Mouse (Mus musculus) hindbrain, embryonic 11.5 days (tissue): ENCODE measurements at regions not wholly inside any gene's neighbourhood (a gene's known extent, or its start where the extent isn't known, plus 50 kb on each side); places are given as distances from the start of the nearest gene placed in this dataset.

ENCODE experiments used
- ATAC-seq: fragments of 200-750 bp; cut with Nextera tagmentation; 2 replicates; pipeline ENCODE4 v1.8.0; 2017; ENCODE audit warnings: mild to moderate bottlenecking, moderate TSS enrichment, moderate library complexity; ENCODE audit not compliant: low FRiP score
- DNase-seq: peaks from one replicate; pipeline ENCODE4 v3.0.0-alpha.2; 2015; ENCODE audit warnings: low spot score
- H3K27ac ChIP-seq: fragments of 300-500 bp; sonication (generic); 2 replicates; pipeline ENCODE4 v1.5.1; 2014; ENCODE audit warnings: mild to moderate bottlenecking, low read depth, low read length
- H3K27me3 ChIP-seq: fragments of 300-500 bp; sonication (generic); 2 replicates; pipeline ENCODE4 v1.6.1; 2014; ENCODE audit warnings: mild to moderate bottlenecking, low read length, moderate library complexity, mixed read lengths; ENCODE audit not compliant: control insufficient read depth, insufficient read depth
- H3K36me3 ChIP-seq: fragments of 300-500 bp; sonication (generic); 2 replicates; pipeline ENCODE4 v1.6.1; 2014; ENCODE audit warnings: mild to moderate bottlenecking, low read length, moderate library complexity, mixed read lengths; ENCODE audit not compliant: control insufficient read depth, insufficient read depth
- H3K4me1 ChIP-seq: fragments of 300-500 bp; sonication (generic); replicated peaks from 2 replicates; pipeline ENCODE4 v1.6.1; 2014; ENCODE audit warnings: low read length, mixed read lengths; ENCODE audit not compliant: control insufficient read depth, insufficient read depth
- H3K4me2 ChIP-seq: fragments of 300-500 bp; sonication (generic); replicated peaks from 2 replicates; pipeline ENCODE4 v1.6.1; 2014; ENCODE audit warnings: mild to moderate bottlenecking, low read depth, low read length
- H3K4me3 ChIP-seq: fragments of 300-500 bp; sonication (generic); 2 replicates; pipeline ENCODE4 v1.5.1; 2014; ENCODE audit warnings: low read depth, low read length
- H3K9ac ChIP-seq: fragments of 300-500 bp; sonication (generic); 2 replicates; pipeline ENCODE4 v1.6.1; 2014; ENCODE audit warnings: low read depth, low read length
- H3K9me3 ChIP-seq: fragments of 300-500 bp; sonication (generic); 2 replicates; pipeline ENCODE4 v1.6.1; 2016; ENCODE audit warnings: low read length; ENCODE audit not compliant: control insufficient read depth
- WGBS: fragments of 180-500 bp; shearing (Covaris S2); extraction: QIAGEN DNeasy Blood & Tissue Kit; methylation state at CpG from one replicate; pipeline ENCODE4 v1.1.7; 2014; 5-methylcytosine and 5-hydroxymethylcytosine counted together

GRCm38 (mm10) chr1:13455572-13455971 is 2041.7 kb downstream of the A830018L16Rik start:
- H3K4me1 ChIP-seq, result no peaks in the 10 kb centered on the region
- no peaks in the 10 kb centered on the region for H3K27me3 ChIP-seq
- 77% methylated on average over 3 of the region's 3 CpGs for WGBS
- no peaks in the 10 kb centered on the region for H3K36me3 ChIP-seq
- no peak overlapping the region for H3K4me2 ChIP-seq
- H3K4me3 ChIP-seq, result no peak overlapping the region
- no peak overlapping the region for H3K9ac ChIP-seq
- no peaks in the 10 kb centered on the region for H3K9me3 ChIP-seq
- no peak for ATAC-seq
- DNase-seq, result no peak
- H3K27ac ChIP-seq, result no peak overlapping the region

GRCm38 (mm10) chr1:13464311-13464710 is 2050.4 kb downstream of the A830018L16Rik start:
- H3K27ac ChIP-seq, result no peak overlapping the region
- DNase-seq, result no peak

GRCm38 (mm10) chr1:13467174-13467573 is 2053.3 kb downstream of the A830018L16Rik start:
- Histone ChIP-seq H3K36me3 (no peaks in the 10 kb centered on the region), H3K4me2 (no peak overlapping the region), H3K4me3 (no peak overlapping the region), H3K4me1 (no peaks in the 10 kb centered on the region; the same call in 1 of the 2 replicates), H3K27ac (no peak overlapping the region), H3K9ac (no peak overlapping the region), H3K27me3 (no peaks in the 10 kb centered on the region), H3K9me3 (no peaks in the 10 kb centered on the region)
- WGBS, result 88% methylated on average over 6 of the region's 6 CpGs
- no peak for ATAC-seq
- DNase-seq, result no peak

More at GRCm38 (mm10) chr1:13464311-13464710, 2050.4 kb downstream of the A830018L16Rik start:
- ATAC-seq, result no peak
- no peaks in the 10 kb centered on the region; the same call in 1 of the 2 replicates for H3K4me1 ChIP-seq
- H3K4me3 ChIP-seq, result no peak overlapping the region
- H3K27me3 ChIP-seq, result no peaks in the 10 kb centered on the region
- WGBS, result 96% methylated on average over 1 of the region's 1 CpGs
- H3K4me2 ChIP-seq, result no peak overlapping the region
- H3K9me3 ChIP-seq, result no peaks in the 10 kb centered on the region
- no peak overlapping the region for H3K9ac ChIP-seq
- no peaks in the 10 kb centered on the region for H3K36me3 ChIP-seq

- no peaks in the 10 kb centered on the region; the same call in 1 of the 2 replicates for H3K4me1 ChIP-seq
- H3K4me3 ChIP-seq, result no peak overlapping the region
- no peak overlapping the region for H3K9ac ChIP-seq
- no peaks in the 10 kb centered on the region for H3K27me3 ChIP-seq
- no peak overlapping the region for H3K4me2 ChIP-seq
- H3K36me3 ChIP-seq, result no peaks in the 10 kb centered on the region
- H3K27ac ChIP-seq, result no peak overlapping the region
- DNase-seq (peak; percentile 11), ATAC-seq (no peak)
- 29% methylated on average over 2 of the region's 2 CpGs for WGBS
- no peaks in the 10 kb centered on the region for H3K9me3 ChIP-seq
These were observed 2054.2 kb downstream of the A830018L16Rik start for GRCm38 (mm10) chr1:13467886-13468630.

GRCm38 (mm10) chr1:13494727-13495404 is 2081.0 kb downstream of the A830018L16Rik start:
- H3K27me3 ChIP-seq, result no peaks in the 10 kb centered on the region

GRCm38 (mm10) chr1:13496386-13496785 is 2082.5 kb downstream of the A830018L16Rik start:
- H3K9ac ChIP-seq, result no peak overlapping the region
- WGBS, result 24% methylated on average over 2 of the region's 2 CpGs
- ATAC-seq, result no peak
- no peak overlapping the region for H3K27ac ChIP-seq
- H3K4me2 ChIP-seq, result no peak overlapping the region
- no peaks in the 10 kb centered on the region for H3K27me3 ChIP-seq
- H3K36me3 ChIP-seq, result no peaks in the 10 kb centered on the region
- no peaks in the 10 kb centered on the region for H3K4me1 ChIP-seq
- no peak for DNase-seq
- no peak overlapping the region for H3K4me3 ChIP-seq
- H3K9me3 ChIP-seq, result no peaks in the 10 kb centered on the region

More at GRCm38 (mm10) chr1:13494727-13495404, 2081.0 kb downstream of the A830018L16Rik start:
- 52% methylated on average over 16 of the region's 16 CpGs for WGBS
- no peak overlapping the region for H3K4me2 ChIP-seq
- no peaks in the 10 kb centered on the region for H3K9me3 ChIP-seq
- H3K9ac ChIP-seq, result no peak overlapping the region
- H3K27ac ChIP-seq, result no peak overlapping the region
- peak; percentile 2 for DNase-seq
- H3K4me1 ChIP-seq, result no peaks in the 10 kb centered on the region
- H3K36me3 ChIP-seq, result no peaks in the 10 kb centered on the region
- ATAC-seq, result no peak
- H3K4me3 ChIP-seq, result no peak overlapping the region

- Histone ChIP-seq H3K27me3 (no peaks in the 10 kb centered on the region), H3K27ac (no peak overlapping the region), H3K9ac (no peak overlapping the region), H3K4me2 (no peak overlapping the region), H3K4me1 (no peaks in the 10 kb centered on the region), H3K36me3 (no peaks in the 10 kb centered on the region), H3K9me3 (no peaks in the 10 kb centered on the region), H3K4me3 (no peak overlapping the region)
- WGBS, result 33% methylated on average over 5 of the region's 5 CpGs
- ATAC-seq, result no peak
- peak; percentile 30 for DNase-seq
These were observed 2086.6 kb downstream of the A830018L16Rik start for GRCm38 (mm10) chr1:13500456-13500855.

GRCm38 (mm10) chr1:13501938-13502337 is 2088.0 kb downstream of the A830018L16Rik start:
- Histone ChIP-seq H3K4me1 (no peaks in the 10 kb centered on the region), H3K36me3 (no peaks in the 10 kb centered on the region), H3K4me2 (no peak overlapping the region), H3K9me3 (no peaks in the 10 kb centered on the region), H3K4me3 (no peak overlapping the region), H3K27ac (no peak overlapping the region), H3K27me3 (no peaks in the 10 kb centered on the region), H3K9ac (no peak overlapping the region)
- 78% methylated on average over 4 of the region's 4 CpGs for WGBS
- DNase-seq, result no peak
- ATAC-seq, result no peak

- no peaks in the 10 kb centered on the region for H3K36me3 ChIP-seq
- no peaks in the 10 kb centered on the region for H3K9me3 ChIP-seq
- no peak overlapping the region for H3K4me2 ChIP-seq
- H3K27me3 ChIP-seq, result no peaks in the 10 kb centered on the region
- DNase-seq (no peak), ATAC-seq (no peak)
- WGBS, result 98% methylated on average over 11 of the region's 11 CpGs
- H3K9ac ChIP-seq, result no peak overlapping the region
- no peak overlapping the region for H3K4me3 ChIP-seq
- no peak overlapping the region for H3K27ac ChIP-seq
- no peaks in the 10 kb centered on the region for H3K4me1 ChIP-seq
These were observed 2099.9 kb downstream of the A830018L16Rik start for GRCm38 (mm10) chr1:13513761-13514160.
